Mouse (Mus musculus) brown adipose tissue, adult 24 weeks (tissue): ENCODE measurements around the gene Wwtr1. TPM values are rescaled to one million over a fixed set of nuclear protein-coding genes. Genes with fewer than 3 reads are reported as not detected.
A peak's percentile ranks its signal among the peaks of the same experiment; 100 is the strongest.

Experiments
- H3K27ac ChIP-seq: fragments of 200-500 bp; replicated peaks from 2 replicates; pipeline ENCODE4 v1.5.1; 2012; ENCODE audit warnings: low read depth, mild to moderate bottlenecking, low read length
- H3K4me1 ChIP-seq: fragments of 200-500 bp; 2 replicates; pipeline ENCODE4 v1.6.1; 2012; ENCODE audit warnings: low read length, mixed read lengths; ENCODE audit not compliant: control insufficient read depth, insufficient read depth, insufficient read length
- H3K4me3 ChIP-seq: fragments of 200-500 bp; 2 replicates; pipeline ENCODE4 v1.5.1; 2012; ENCODE audit warnings: low read depth, mild to moderate bottlenecking, low read length, moderate library complexity; ENCODE audit not compliant: insufficient read depth
- polyA plus RNA-seq: library from polyadenylated mRNA; stranded (reverse); fragments of >200 nt; gene quantifications from 2 replicates; pipeline ENCODE4 v1.2.4, GENCODE M21; 2012; ENCODE audit not compliant: missing spikeins, insufficient read depth, insufficient read length

Wwtr1 gene
- polyA plus RNA-seq, 1 experiment = 28.3 TPM

GRCm38 (mm10) chr3:57472407-57472806 lies 103.3 kb downstream of the Wwtr1 start:
- Histone ChIP-seq H3K4me1 (peaks cover 16% of the 10 kb centered on the region), H3K27ac (peak overlapping the region; percentile 49), H3K4me3 (no peak overlapping the region)

DNA sequence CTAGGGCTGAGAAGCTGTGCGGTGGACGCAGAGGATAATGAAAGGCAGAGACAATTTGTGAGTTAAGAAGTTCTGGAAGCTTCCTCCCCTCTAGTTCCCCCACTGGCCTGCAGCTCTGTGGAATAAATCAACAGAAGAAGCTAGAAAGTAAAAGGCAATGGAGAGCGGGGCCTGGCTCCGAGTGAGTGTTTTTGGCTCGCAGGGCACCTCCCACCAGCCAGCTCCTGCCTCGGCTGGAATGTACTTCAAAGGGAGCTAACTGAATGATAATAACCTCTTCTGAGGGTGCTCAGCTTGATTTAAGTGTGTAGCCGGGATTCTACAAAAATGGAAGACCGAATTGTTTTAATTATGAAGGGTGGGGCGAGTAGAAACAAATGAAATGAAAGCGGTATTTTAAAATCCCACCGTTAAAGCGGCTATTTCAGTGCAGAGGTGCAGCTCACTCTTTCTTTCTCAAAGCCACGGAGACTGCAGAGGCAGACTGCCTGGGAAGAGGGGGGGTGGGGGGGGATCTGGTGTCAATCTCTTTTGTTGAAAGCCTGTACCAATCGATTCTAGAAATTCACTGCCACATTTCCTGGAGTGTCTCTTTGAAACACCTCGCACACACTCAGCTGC lies 104.6 kb downstream of the Wwtr1 start:
- Histone ChIP-seq H3K4me1 (peaks cover 16% of the 10 kb centered on the region), H3K27ac (peak overlapping the region; percentile 97), H3K4me3 (peak overlapping the region; percentile 42)

DNA sequence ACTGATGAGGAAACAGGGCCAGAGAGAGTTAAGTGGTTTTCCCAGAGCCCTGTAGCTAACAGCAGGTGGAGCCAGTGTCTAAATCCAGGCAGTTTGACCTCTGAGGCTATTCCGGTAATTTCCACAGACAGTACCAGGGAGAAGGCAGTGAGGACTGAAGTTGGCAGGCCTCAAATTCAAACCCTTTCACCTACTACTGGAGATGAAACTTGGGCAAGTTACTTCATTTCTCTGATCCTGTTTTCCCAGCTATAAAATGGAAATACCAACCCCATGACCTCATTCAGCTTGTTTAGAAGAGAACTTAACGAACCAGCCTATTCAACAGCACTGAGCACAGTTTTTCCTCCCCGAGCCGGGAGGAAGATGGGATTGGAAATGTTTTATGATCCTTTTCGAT lies 105.4 kb downstream of the Wwtr1 start:
- peak overlapping the region; percentile 42 for H3K4me3 ChIP-seq
- H3K27ac ChIP-seq = peak overlapping the region; percentile 97
- H3K4me1 ChIP-seq = peaks cover 16% of the 10 kb centered on the region

DNA sequence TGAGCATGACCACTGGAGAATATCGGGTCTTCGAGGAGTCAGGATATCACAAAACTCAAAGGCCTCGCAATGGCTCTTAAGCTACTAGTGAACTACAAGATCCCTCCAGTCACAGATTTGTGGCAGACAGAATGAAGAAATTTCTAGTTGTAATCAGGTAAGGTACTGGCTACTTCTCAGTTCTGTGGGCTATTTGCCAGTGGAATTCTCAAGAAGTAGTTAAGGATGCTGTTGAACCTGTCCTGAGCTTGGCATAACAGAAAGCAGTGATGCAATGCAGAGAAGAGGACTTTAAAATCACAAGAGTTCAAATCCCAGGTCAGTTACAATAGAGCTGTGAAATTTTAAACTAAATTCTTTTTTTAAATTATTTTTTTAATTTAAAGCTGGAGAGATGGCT lies 106.4 kb downstream of the Wwtr1 start:
- peaks cover 20% of the 10 kb centered on the region for H3K4me1 ChIP-seq
- H3K27ac ChIP-seq = no peak overlapping the region
- H3K4me3 ChIP-seq = no peak overlapping the region

DNA sequence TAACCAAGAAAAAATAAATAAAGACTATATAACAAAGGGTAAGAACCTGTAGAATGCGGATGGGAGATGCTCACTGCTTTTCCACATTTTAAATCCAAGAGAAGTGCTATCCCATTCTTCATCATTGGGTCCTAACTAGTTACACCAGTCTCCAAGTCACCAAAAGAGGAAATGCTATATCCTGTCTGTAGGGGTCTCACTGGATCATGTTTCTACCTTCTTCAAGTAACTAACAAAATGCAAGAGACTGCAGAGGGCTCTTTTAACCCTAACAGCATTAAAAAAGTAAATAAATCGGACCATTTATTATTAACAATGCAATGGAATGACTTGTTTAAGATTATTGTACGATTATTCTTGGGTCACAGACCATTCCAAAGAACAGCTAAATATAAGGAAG lies 109.4 kb downstream of the Wwtr1 start:
- H3K27ac ChIP-seq = no peak overlapping the region
- H3K4me3 ChIP-seq = no peak overlapping the region
- H3K4me1 ChIP-seq = peaks cover 11% of the 10 kb centered on the region; the same call in 1 of the 2 replicates

- no peak overlapping the region for H3K27ac ChIP-seq
- peaks cover 4% of the 10 kb centered on the region; the same call in 1 of the 2 replicates for H3K4me1 ChIP-seq
- no peak overlapping the region for H3K4me3 ChIP-seq
Measured at GRCm38 (mm10) chr3:57463302-57463701, 112.4 kb downstream of the Wwtr1 start.

DNA sequence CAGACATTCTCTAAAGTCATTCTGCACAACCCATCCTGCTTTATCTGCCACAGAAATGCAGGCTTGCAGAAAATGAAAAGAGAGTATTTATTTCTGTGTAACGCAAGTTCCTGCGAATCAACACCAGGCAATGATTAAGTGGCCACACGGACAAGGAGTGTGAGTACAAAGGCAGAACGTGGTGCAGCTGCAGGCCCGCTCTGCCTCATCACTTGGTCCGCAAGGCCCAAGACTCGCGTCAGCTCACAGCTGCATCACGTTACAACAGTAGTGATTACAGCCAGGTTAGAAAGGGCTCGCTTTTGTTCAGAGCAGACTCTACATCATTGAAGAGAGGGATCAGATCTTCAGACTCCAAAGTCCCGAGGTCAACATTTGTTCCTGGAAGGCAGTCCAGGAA lies 117.1 kb downstream of the Wwtr1 start:
- H3K4me3 ChIP-seq = no peak overlapping the region
- no peak overlapping the region for H3K27ac ChIP-seq
- no peaks in the 10 kb centered on the region for H3K4me1 ChIP-seq

DNA sequence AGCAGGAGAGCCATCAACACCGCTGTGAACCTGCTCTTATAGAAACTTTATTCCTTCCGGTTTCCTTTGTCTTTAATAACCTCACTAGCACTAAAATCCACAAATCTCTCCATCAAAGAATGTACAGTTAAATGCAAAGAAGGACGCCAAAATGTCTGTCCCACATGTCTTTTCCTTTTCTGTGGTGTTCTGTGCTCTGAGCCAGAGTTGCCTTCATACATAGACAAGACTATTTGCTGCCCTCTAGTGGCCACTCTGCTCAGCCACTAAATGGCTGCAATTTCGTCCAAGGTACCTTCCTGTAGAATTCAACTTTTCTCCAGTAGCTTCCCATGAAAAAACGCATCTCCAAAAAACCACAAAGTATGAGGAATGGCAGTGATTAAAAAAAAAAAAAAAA lies 127.3 kb downstream of the Wwtr1 start:
- 0 out of 2 replicates have a peak, but pooled peaks cover 2% of the 10 kb centered on the region for H3K4me1 ChIP-seq
- H3K27ac ChIP-seq = no peak overlapping the region
- no peak overlapping the region for H3K4me3 ChIP-seq

GRCm38 (mm10) chr3:57447889-57448288 lies 127.8 kb downstream of the Wwtr1 start:
- Histone ChIP-seq H3K4me3 (no peak overlapping the region), H3K27ac (no peak overlapping the region), H3K4me1 (no peaks in the 10 kb centered on the region)

DNA sequence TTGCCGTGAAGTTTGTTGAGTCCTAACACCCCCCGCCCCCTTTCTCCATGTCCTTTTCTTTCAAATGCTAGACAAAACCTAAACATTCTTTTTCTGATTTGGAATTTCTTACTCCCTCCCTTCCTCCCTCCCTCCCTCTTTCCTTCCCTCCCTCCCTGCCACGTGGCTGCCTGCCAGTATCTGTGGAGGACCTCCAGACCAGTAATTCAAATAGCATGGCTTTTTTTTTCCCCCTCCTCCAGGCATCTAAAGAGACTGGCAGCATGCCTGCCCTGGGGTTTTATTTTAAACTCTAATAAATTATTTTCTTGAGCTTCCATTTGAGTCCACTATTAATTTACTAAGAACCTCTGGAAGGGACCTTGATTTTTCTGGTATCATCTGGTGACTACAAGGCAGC lies 130.0 kb downstream of the Wwtr1 start:
- Histone ChIP-seq H3K27ac (no peak overlapping the region), H3K4me3 (no peak overlapping the region), H3K4me1 (no peaks in the 10 kb centered on the region)

- Histone ChIP-seq H3K4me1 (no peaks in the 10 kb centered on the region), H3K4me3 (no peak overlapping the region), H3K27ac (no peak overlapping the region)
Measured at GRCm38 (mm10) chr3:57440956-57441355, 134.8 kb downstream of the Wwtr1 start.

GRCm38 (mm10) chr3:57435364-57435763 lies 140.3 kb downstream of the Wwtr1 start:
- H3K4me1 ChIP-seq = no peaks in the 10 kb centered on the region
- no peak overlapping the region for H3K27ac ChIP-seq
- H3K4me3 ChIP-seq = no peak overlapping the region

GRCm38 (mm10) chr3:57431706-57432105 lies 144.0 kb downstream of the Wwtr1 start:
- no peaks in the 10 kb centered on the region for H3K4me1 ChIP-seq
- H3K27ac ChIP-seq = no peak overlapping the region
- no peak overlapping the region for H3K4me3 ChIP-seq

GRCm38 (mm10) chr3:57429486-57429885 lies 146.2 kb downstream of the Wwtr1 start:
- Histone ChIP-seq H3K4me3 (no peak overlapping the region), H3K4me1 (no peaks in the 10 kb centered on the region), H3K27ac (no peak overlapping the region)

DNA sequence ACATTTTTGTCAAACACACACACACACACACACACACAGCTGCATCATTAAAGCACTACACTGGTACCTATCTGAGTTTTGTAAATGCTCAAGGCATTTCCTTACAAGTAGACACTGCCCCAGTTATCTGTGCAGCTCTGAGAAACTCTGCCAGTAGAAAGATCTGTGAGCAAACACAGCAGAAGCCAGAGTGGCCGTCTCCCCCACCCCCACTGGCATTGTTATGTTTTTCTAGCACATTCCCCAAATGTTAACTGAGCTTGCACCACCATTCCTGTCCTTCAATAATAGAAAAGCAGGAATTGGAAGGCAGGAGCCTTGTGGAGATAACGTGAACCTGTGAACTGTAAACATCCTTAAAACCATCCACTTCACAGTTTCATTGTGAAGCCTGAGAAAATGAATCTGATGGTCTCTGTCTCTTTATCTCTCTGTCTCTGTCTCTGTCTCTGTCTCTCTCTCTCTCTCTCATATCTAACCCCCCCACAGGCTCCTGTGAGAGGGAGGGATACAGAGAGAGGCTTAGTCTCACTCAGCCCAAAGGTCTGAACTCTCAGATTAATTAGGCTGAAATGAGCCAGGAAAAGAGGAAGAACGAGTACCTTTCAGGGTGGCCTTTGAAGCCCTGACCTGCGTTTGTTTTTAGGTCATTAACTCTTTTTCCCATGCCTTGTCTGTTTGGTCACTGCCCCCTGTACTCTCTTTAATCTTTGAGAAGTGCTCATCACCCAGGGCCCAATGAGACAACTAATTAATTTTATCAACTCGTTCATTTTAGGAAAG lies 146.8 kb downstream of the Wwtr1 start:
- H3K27ac ChIP-seq = no peak overlapping the region
- H3K4me3 ChIP-seq = no peak overlapping the region

DNA sequence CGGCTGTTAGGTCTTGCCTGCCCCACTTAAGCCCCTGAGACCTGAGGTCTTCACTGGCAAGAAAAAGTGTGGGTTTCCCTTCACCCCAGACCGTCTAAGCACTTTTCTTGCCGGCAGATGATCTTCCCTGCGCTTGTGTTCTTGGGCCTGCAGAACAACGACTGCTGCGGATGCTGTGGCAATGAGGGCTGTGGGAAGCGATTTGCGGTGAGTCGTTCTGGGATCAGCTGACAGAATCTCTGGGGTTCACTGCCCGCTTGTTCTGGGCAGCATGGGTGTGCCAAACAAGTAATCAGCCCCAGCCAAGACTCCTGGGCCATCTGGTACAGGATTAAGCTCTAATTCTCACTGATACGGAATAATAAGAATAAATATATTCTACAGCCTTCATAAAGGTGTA lies 149.4 kb downstream of the Wwtr1 start:
- H3K4me3 ChIP-seq = no peak overlapping the region
- no peaks in the 10 kb centered on the region for H3K4me1 ChIP-seq
- H3K27ac ChIP-seq = no peak overlapping the region

More for the DNA sequence above, 146.8 kb downstream of the Wwtr1 start:
- H3K4me1 ChIP-seq = no peaks in the 10 kb centered on the region
